Mouse (Mus musculus) adipocyte (in vitro differentiated cells): ENCODE data around the gene Tlx2.

ENCODE experiments used
- DNase-seq: peaks from one replicate; pipeline ENCODE4 v3.0.0-alpha.2; 2016; ENCODE audit warnings: low spot score

Gene Tlx2

DNA sequence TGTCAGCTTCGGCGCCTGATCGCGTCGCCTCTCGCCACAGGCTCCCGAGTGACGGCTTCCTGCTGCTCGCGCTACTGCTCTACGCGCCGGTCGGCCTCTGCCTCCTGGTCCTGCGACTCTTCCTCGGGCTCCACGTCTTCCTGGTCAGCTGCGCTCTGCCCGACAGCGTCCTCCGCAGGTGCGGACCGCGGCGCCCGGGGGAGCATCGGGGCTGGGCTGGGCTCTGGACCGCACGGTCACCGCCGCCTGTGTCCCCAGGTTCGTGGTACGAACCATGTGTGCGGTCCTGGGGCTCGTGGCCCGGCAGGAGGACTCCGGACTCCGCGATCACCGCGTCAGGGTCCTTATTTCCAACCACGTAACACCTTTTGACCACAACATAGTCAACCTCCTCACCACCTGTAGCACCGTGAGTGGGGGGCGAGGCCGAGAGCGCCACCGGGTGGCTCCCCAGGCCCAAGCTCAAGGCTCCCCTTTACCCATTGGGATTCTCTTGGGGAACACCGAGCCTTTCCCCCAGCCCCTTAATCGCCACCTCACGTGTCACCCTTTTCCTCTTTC, 15.1 kb downstream of the Tlx2 start, which contains the start of gene Htra2:
Htra2 (minus strand) TSS at position 403 of the 561 bp plus-strand sequence.
- DNase-seq, result peak; percentile 46

DNA sequence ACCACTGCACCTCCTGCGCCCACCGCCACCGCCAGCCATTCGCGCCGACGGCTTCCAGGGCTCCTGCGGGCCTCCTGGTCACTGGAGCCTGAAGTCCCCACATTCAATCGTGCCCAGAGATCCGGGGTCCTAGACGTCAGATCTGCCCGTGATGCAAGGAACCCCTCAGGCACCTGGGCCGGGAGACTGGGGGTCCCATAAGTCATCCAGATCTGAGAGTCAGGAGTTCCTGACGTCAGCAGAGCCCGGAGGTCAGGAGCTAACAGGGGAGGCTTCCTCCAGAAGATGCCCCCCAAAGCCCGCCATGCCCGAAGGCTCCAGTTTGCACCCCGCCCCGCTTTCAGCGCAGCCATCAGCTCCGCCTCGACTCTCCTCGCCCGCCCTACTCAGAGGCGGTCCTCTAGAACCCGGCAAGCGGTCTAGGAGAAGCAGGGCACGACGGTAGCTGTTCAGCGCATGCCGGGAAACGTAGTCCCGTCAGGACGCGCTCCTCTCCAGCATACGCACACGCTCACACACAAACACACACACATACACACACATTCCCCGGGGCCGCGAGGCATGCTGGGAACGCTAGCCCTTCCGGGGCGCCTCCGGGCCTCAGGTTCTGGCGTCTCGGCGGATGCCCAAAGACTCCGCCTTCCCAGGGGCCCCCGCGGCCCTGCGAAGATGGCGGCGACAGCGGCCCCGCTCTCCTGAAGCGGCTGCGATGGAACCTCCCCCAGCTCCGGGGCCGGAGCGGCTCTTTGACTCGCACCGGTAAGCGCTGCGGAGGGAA, 15.8 kb downstream of the Tlx2 start, which contains the start of gene Aup1:
Aup1 (plus strand) TSS at position 448 of the 778 bp plus-strand sequence.
- peak; percentile 100 for DNase-seq

- DNase-seq, result peak; percentile 42
Measured at GRCm38 (mm10) chr6:83053136-83053960, 16.7 kb downstream of the Tlx2 start.

GRCm38 (mm10) chr6:83049367-83049766, 20.7 kb downstream of the Tlx2 start:
- no peak for DNase-seq

- peak; percentile 47 for DNase-seq
Measured at GRCm38 (mm10) chr6:83044742-83045141, 25.4 kb downstream of the Tlx2 start.

DNA sequence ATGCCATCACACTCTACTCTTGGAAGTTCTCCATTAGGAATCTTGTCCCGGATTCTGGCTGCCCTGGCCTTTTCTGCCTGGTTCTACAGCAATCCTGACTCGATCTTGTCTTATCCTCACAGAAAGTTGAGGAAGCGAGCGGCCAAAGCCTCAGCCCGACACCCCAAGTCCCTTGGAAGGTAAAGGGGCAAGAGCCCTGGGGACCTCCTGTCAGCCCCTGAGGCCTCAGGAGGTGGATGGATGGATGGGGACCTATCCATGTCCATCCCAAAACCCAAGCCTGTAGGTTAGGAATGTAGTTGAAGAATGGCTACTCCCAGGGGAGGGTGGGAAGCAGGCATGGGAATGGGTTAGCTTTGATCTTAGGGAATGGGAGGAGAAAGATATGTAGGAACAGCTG, 26.1 kb downstream of the Tlx2 start:
- DNase-seq, result no peak

DNA sequence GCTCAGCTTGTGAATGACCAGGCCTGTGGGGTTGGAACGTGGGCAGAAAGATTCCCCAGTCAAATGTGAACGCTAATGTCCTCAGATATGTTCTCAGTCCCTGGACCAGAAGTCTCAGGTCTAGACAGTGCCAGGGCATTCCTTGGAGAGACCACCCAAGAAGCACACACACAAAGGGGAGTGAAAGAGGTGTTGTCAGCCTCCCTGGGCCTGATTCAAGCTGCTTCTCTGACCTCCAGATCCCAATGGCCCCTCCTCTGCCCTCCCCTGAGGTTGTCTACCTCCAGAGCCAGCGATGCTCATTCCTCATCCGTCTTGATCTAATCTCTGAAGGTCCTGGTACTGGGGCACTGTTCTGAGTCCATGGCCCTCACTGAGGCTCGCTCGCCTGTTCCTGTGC, 26.5 kb downstream of the Tlx2 start:
- DNase-seq, result no peak

- DNase-seq, result no peak
Measured at GRCm38 (mm10) chr6:83040601-83041000, 29.5 kb downstream of the Tlx2 start.

DNA sequence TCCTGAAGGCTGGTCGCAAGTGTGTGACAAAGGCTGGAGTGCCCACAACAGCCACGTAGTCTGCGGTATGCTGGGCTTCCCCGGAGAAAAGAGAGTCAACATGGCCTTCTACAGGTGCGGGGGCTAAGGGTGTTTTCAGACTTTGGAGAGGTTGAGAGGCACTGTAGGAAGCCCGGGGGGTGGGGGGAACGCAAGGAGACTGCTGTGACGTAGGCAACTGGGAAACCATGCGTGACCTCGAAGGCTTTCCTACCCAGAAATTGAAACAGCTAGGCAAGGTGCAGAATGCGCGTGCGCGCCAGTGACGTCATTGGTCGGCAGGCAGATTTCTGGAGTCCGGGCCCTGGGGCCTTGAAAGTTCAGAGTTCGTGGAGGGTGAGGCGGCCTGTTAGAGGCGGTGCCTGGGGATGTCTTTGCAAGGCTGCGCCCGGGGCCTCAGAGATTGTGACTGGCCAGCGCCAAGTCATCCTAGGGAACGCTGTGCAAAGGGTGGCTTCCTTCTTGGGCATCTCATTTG, 31.5 kb downstream of the Tlx2 start:
- DNase-seq, result no peak

GRCm38 (mm10) chr6:83037188-83037587, 32.9 kb downstream of the Tlx2 start:
- DNase-seq, result no peak

DNA sequence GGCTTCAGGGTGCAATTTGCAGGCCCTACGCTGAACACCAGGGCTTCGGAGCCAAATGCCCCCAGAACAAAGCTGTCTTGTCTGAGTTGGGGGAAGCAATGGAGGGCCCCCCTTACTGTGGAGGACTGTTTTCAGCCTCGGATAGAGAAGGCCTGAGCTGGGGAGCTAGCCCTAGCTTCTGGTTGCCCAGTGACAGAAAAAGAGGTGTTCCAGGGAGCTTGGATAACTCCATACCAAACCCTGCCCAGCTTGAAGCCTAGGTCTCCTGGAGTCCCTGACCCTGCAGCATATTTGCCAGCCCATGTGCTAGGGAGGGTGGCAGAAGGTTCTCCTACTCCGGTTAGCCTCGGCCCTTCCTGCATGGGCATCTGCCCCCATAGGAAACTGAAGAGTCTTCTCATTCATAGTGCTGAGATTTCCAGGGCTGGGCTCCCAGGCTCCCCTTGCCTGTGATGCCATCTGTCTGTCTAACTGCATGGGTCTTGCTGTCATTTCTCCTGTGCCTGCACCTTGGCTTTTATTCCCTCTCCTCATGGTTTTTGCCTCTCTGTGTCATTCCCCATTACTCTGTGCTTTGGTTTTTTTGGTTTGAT, 35.5 kb downstream of the Tlx2 start:
- no peak for DNase-seq

DNA sequence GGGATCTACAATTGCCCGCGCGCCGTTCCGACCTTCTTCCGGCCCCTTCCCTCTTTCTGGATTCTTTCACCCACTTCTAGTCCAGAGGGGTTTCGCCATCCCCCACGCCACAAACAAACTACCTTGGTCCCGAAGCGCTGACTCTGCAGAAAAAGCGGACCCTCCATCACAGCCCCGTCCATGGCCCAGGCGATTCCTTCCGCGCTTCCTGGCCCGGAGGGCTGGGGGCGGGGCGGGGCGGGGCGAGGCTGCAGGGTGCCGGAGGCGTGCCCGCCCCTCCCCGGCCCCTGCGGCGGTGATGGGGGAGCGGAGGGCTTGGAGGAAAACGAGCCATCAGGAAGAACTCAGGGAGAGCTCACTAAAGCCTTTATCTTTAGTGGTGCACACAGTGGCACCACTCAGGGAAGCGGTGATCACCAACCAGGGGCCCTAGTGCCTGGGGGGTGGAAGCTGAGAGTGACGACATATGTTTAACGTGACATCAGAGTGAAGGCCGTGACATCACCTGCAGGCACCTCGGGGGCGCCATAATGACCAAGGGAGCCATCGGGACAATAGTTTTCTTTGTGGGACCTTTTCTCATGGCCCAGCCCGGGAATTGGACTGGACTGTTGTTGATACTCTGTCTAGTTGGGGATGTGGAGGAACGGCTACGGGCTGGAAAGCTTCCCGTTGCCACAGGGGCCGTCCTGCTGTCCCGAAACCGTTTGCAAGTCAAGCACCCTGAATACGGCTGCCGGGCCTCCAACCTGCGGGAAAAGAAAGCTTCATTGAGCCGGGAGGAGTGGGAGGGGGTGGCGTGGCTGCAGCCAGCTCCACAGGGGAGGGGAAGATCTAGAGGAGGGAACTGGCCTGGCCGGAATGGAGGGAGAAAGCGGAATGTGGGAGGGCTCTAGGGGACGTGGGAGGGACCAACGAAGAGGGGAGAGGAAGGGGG, 36.6 kb downstream of the Tlx2 start, which contains the start of the genes Dok1 and Loxl3:
Dok1 (minus strand) TSS at position 223 of the 937 bp plus-strand sequence.
Loxl3 (plus strand) TSS at position 925 of the 937 bp plus-strand sequence.
- peak; percentile 77 for DNase-seq

DNA sequence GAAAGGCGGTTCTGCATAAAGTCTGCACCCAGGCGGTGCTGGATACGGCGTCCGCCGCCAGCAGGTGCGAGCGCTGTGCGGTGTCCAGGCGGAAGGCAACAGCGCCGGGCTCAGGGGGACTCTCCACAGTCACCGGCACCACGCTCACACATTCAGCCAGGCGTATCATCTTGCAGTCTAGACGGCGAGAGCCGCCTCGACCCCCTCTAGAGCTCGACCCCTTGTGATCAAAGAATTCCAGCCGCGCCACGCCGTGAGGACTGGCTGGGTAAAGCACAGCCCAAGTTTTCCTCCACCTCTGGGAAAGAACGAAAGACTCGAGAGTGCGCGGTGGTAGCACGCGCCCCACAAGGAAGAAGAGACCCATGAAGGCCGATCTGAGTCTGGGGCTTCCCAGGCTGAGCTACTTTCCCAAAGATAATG, 37.3 kb downstream of the Tlx2 start:
- DNase-seq, result no peak

GRCm38 (mm10) chr6:83031921-83032590, 38.0 kb downstream of the Tlx2 start:
- no peak for DNase-seq

DNA sequence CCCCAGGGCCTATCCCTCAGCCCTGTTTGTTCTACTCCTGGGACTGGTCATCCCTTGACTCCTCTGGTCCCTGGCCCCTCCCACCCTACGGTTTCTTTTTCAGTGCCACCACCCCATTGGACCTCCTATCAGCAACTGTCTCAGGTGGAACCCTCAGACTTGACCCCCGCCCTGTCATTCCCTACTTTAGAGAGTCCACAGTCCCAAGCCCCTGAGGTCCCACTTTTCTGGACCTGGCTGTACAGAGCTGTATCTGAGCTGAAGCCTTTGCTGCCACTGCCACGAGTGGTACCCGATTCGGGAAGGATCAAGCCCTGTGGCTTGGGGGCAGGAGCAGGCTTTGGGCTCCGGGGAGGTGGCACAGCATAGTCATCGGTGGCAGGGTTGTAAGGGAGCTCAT, 39.0 kb downstream of the Tlx2 start:
- no peak for DNase-seq

DNA sequence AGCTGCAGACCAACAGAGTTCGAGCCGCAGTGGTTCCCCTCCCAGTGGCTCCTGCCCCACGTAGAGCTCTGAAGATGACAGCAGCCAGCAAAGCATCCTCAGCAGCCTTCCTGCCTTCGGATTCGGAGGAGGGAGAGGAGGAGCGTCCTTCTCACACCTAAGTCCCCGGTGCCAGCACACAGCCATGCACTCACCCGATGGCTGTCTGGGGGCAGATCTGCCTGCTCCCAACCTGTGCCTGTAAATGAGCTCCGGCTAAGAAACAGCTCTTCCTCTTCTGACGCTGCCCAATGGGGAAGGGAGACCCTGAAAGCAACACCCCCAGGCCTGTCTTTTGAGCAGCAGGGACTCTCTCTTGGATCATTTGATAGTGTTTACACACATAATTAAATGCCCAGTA, 40.3 kb downstream of the Tlx2 start:
- no peak for DNase-seq

DNA sequence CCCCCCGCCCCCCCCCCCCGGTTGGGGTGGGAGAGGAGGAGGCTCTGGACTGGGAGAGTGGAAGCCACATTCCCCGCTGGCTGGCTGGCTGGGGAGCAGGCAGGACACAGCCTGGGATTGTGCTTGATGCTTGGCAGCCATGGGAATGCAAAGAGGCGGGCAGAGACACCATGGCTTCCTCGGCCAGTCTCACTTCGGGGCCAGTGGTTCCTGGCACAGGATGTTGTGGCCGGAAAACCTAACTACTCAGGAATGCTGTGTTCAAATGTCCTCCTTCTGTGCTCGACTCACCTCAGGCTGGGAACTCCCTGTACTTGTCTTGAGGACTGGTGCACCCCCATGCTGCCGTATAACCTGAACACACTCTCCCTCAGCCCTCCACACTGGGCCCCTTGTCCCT, 42.4 kb downstream of the Tlx2 start:
- DNase-seq, result no peak

DNA sequence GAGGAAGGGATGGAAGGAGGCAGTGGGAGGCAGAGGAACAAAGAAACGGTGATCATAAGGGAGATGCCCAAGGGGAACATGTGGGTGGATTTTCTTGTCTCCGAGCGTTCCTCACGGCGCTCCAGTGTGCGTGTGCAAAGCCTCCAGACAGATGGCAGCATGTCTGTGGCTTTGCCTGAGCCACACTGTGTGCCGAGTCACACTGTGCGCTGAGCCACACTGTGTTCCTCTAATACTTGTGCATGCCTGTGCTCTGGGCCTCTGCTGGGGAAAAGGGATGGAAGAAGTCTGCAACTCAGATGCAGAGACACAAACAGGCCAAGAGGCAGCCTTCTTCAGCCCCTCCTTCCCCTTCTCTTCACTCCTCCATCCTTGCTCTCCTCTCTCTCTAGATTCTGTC, 42.8 kb downstream of the Tlx2 start:
- no peak for DNase-seq

DNA sequence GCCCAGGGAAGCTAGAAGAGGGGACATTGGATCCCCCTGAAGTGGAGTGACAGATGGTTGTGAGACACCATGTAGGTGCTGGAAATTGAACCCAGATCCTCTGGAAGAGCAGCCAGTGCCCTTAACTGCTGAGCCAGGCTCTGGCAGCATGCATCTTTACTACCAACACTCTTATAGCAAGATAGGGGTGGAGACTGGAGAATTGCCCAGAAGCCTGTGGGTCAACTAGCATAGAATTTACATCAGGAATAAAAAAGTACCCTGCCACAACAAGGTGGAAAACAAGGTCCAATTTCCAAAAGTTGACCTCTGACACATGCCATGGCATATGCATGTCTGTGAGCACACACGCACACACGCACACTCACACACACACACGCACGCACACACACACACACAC, 44.9 kb downstream of the Tlx2 start:
- DNase-seq, result no peak

DNA sequence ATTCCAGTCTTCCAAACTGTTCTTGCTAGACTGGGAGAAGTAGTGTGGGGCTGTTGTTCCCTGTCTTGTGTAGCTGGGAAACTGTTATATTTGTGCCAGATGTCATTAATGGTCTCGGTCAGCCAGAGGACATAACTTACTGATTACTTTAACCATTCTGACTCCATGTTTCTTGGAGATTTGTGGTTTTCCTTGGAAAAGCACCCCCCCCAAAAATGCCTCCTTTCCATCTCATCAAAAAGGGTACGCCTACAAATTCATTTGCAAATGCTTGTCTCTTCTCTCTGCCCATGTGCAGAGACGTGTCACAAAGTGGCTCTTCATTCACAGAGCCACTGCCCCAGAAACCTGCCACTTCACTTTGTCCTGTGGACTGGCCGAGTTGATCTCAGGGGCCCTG, 45.7 kb downstream of the Tlx2 start:
- no peak for DNase-seq
